Mouse (Mus musculus): ENCODE results near the gene Mrpl52. TPM values are rescaled to one million over a fixed set of nuclear protein-coding genes. Genes with fewer than 3 reads are reported as not detected.

Gene Mrpl52
- polyA plus RNA-seq, 1 experiment, result 136 TPM

DNA sequence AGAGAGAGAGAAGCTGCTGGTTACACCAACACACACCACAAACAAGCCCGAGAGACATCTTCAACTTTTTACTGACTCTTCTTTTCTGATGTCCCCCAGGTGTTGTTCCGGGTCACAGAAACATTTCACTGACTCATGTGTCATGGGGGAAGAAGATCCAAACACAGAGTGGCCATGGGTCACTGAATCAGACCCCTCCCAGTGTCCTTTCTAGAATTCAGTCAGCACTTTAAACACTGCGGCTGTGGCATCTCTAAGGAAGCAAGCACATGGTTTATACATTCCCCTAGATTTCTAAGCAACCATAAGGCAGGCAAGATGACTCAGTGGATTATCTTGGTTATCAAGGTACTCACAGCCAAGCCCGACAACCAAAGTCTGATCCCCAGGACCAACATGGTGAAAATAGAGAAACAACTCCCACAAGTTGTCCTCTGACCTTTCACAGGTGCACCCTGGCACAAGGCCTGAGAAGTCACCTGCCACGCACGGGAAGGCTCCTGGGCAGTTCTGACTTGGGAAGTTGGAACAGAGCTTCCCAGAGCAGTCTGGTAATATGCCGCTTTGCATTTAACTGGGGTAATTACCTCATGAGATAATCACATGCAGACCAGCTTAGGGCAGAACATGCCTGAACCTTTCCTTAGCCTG, 40.6 kb upstream of the Mrpl52 start:
- no peak for TF ChIP-seq POLR2A (IDR thresholded peaks at IDR 0.05; ENCODE audit: borderline replicate concordance, insufficient read depth, low read length)
- H3K4me3 ChIP-seq (replicated peaks; ENCODE audit: insufficient read depth, low read depth, low read length), result no peak overlapping the region
- H3K27ac ChIP-seq (ENCODE audit: insufficient read depth, low read length), result no peak overlapping the region
- WGBS, result 73% methylated on average over 7 of the region's 7 CpGs
- H3K4me1 ChIP-seq (ENCODE audit: control insufficient read depth, insufficient read depth, low read length), result no peaks in the 10 kb centered on the region
- H3K27me3 ChIP-seq (ENCODE audit: control insufficient read depth, insufficient read depth, low read length), result no peaks in the 10 kb centered on the region
- no peak for DNase-seq

DNA sequence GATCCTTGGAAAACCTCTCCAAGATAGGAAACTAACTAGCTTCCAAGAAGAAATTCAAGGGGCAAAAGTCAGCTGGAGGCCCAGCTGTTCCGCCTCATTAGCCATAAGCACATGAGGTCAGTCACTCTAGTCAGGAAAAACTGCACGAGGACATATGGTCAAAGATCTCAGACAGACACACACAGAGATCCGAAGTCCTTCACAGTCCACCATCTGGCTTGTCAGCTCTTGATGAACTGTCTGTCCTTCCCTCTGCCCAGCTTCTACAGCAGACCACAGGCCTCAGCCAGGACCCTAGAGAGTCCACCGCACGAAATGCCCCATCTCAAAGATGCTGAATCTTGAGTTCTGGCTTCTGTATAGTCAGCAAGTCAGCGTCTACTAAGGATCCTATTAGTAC, 39.2 kb upstream of the Mrpl52 start:
- Histone ChIP-seq H3K27me3 (ENCODE audit: control insufficient read depth, insufficient read depth, low read length) (no peaks in the 10 kb centered on the region), H3K4me3 (replicated peaks; ENCODE audit: insufficient read depth, low read depth, low read length) (no peak overlapping the region), H3K4me1 (ENCODE audit: control insufficient read depth, insufficient read depth, low read length) (no peaks in the 10 kb centered on the region), H3K27ac (ENCODE audit: insufficient read depth, low read length) (no peak overlapping the region)
- WGBS, result 43% methylated on average over 6 of the region's 6 CpGs
- no peak for DNase-seq
- TF ChIP-seq POLR2A (IDR thresholded peaks at IDR 0.05; ENCODE audit: borderline replicate concordance, insufficient read depth, low read length), result no peak
- TF ChIP-seq CTCF (IDR thresholded peaks at IDR 0.05; ENCODE audit: borderline replicate concordance, insufficient read depth, low read depth, low read length), result no peak

DNA sequence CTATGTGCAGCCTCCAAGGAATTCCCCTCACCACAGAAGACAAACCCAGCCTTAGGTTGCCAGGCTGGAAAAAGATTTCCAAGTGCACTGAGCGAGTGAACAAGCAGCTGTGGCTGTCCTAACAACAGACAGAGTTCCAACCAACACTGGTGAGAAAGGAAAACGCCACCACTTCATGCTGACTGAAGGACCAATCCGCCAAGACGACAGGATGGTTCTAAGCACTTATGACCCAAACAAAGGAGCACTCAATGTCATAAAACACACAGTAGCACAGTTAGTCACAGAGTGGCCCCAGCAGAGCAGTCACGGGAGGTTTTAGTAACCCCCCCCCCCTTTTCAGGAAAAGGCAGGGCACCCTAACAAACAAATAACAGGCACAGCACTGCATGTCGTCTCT, 35.9 kb upstream of the Mrpl52 start:
- no peak for DNase-seq
- H3K27me3 ChIP-seq (ENCODE audit: control insufficient read depth, insufficient read depth, low read length), result no peaks in the 10 kb centered on the region
- 49% methylated on average over 6 of the region's 6 CpGs for WGBS
- no peak for TF ChIP-seq CTCF (IDR thresholded peaks at IDR 0.05; ENCODE audit: borderline replicate concordance, insufficient read depth, low read depth, low read length)
- TF ChIP-seq POLR2A (IDR thresholded peaks at IDR 0.05; ENCODE audit: borderline replicate concordance, insufficient read depth, low read length), result no peak
- H3K4me3 ChIP-seq (replicated peaks; ENCODE audit: insufficient read depth, low read depth, low read length), result no peak overlapping the region
- H3K27ac ChIP-seq (ENCODE audit: insufficient read depth, low read length), result no peak overlapping the region
- H3K4me1 ChIP-seq (ENCODE audit: control insufficient read depth, insufficient read depth, low read length), result no peaks in the 10 kb centered on the region

DNA sequence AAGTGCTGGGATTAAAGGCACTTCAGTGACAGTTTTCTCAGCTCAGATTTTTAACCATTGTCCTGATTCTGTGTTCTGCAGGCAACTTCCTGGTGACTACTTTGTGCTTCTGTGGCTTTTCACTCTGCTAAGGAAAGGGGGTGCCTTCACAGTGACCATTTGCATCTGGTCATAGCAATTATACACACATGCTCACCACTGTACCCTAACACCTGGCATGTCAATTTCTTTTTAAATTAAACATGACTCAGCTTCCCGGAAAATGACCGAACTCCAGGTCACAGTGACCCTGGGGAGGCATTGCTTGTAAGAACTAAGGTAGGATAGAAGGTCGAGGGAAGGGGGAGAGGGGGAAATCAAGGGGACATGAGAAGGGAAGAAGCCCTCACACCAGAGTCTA, 32.9 kb upstream of the Mrpl52 start:
- Histone ChIP-seq H3K4me3 (replicated peaks; ENCODE audit: insufficient read depth, low read depth, low read length) (no peak overlapping the region), H3K27me3 (ENCODE audit: control insufficient read depth, insufficient read depth, low read length) (no peaks in the 10 kb centered on the region), H3K27ac (ENCODE audit: insufficient read depth, low read length) (no peak overlapping the region), H3K4me1 (ENCODE audit: control insufficient read depth, insufficient read depth, low read length) (no peaks in the 10 kb centered on the region)
- no peak for DNase-seq
- WGBS, result 83% methylated on average over 3 of the region's 3 CpGs
- TF ChIP-seq POLR2A (IDR thresholded peaks at IDR 0.05; ENCODE audit: borderline replicate concordance, insufficient read depth, low read length) (no peak), CTCF (IDR thresholded peaks at IDR 0.05; ENCODE audit: borderline replicate concordance, insufficient read depth, low read depth, low read length) (no peak)

DNA sequence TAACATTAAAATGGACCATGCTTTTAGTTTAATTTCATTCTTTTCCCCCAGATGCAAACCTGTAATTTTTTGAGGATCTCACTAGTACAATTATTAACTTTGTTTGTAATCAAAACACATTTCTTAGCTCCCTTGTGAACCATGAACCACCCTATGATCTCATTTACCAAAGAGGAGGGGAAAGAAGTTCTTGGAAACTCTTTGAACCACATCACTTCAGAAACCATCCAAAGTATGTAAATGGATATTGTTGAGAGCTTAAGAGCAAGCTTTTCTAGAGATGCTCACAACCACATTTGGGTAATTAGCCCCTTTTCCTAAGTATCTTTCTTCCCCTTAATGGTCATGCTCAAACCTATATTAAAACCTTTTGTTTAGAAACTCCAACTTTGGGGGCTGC, 32.4 kb upstream of the Mrpl52 start:
- no peak for DNase-seq
- Histone ChIP-seq H3K4me1 (ENCODE audit: control insufficient read depth, insufficient read depth, low read length) (no peaks in the 10 kb centered on the region), H3K27me3 (ENCODE audit: control insufficient read depth, insufficient read depth, low read length) (no peaks in the 10 kb centered on the region), H3K27ac (ENCODE audit: insufficient read depth, low read length) (no peak overlapping the region), H3K4me3 (replicated peaks; ENCODE audit: insufficient read depth, low read depth, low read length) (no peak overlapping the region)
- TF ChIP-seq POLR2A (IDR thresholded peaks at IDR 0.05; ENCODE audit: borderline replicate concordance, insufficient read depth, low read length) (no peak), CTCF (IDR thresholded peaks at IDR 0.05; ENCODE audit: borderline replicate concordance, insufficient read depth, low read depth, low read length) (no peak)

DNA sequence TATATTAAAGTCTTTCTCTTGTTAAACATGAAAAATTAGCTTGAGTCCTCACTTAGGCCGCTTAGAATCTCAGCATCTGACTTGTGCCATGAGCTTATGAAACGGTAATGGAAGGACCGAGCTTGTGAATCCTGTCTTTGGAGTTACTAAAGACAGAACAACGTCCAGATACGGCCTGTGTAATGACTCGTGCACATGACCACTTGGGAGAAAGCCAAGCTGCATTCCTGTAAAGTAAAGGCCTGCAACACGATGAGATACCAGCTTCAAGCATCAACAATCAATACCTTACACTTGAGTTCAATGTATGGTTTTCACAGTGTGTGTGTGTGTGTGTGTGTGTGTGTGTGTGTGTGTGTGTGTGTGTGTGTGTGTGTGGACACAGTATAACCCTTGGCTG, 30.0 kb upstream of the Mrpl52 start:
- Histone ChIP-seq H3K27ac (ENCODE audit: insufficient read depth, low read length) (no peak overlapping the region), H3K4me1 (ENCODE audit: control insufficient read depth, insufficient read depth, low read length) (no peaks in the 10 kb centered on the region), H3K4me3 (replicated peaks; ENCODE audit: insufficient read depth, low read depth, low read length) (no peak overlapping the region), H3K27me3 (ENCODE audit: control insufficient read depth, insufficient read depth, low read length) (no peaks in the 10 kb centered on the region)
- no peak for TF ChIP-seq POLR2A (IDR thresholded peaks at IDR 0.05; ENCODE audit: borderline replicate concordance, insufficient read depth, low read length)
- no peak for TF ChIP-seq CTCF (IDR thresholded peaks at IDR 0.05; ENCODE audit: borderline replicate concordance, insufficient read depth, low read depth, low read length)
- WGBS, result 65% methylated on average over 7 of the region's 7 CpGs
- DNase-seq, result no peak

DNA sequence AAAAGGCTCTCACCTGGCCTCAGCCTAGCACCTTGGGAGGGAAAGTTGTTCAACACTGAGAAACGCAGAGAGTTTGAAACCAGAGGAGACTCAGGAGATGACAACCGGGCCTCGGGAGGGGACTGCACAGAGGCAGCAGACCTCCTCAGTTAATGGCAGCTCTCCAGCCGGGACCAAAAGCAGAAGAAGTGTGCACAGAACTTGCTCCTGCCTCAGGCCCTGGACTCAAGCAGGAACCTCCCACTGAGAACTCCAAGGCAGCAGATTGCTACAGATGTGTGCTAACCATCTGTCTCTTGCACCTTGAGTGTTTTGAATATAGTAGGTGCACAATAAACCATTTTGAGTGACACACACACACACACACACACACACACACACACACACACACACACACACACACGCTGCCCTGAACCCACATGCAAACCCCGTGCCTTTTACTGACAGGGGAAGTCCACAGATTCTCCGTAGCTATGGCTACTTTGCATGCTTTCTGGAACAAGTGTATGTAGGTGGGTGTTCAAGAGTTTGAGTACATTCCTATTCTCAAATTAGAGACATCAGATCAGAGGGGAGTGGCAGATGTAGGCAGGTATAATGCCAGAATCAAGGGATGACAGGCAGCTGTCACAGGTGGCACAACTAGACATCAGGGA, 28.7 kb upstream of the Mrpl52 start:
- TF ChIP-seq POLR2A (IDR thresholded peaks at IDR 0.05; ENCODE audit: borderline replicate concordance, insufficient read depth, low read length) (no peak), CTCF (IDR thresholded peaks at IDR 0.05; ENCODE audit: borderline replicate concordance, insufficient read depth, low read depth, low read length) (no peak)
- no peak for DNase-seq
- H3K27me3 ChIP-seq (ENCODE audit: control insufficient read depth, insufficient read depth, low read length), result no peaks in the 10 kb centered on the region
- no peak overlapping the region for H3K4me3 ChIP-seq (replicated peaks; ENCODE audit: insufficient read depth, low read depth, low read length)
- H3K4me1 ChIP-seq (ENCODE audit: control insufficient read depth, insufficient read depth, low read length), result no peaks in the 10 kb centered on the region
- 77% methylated on average over 7 of the region's 7 CpGs for WGBS
- no peak overlapping the region for H3K27ac ChIP-seq (ENCODE audit: insufficient read depth, low read length)

DNA sequence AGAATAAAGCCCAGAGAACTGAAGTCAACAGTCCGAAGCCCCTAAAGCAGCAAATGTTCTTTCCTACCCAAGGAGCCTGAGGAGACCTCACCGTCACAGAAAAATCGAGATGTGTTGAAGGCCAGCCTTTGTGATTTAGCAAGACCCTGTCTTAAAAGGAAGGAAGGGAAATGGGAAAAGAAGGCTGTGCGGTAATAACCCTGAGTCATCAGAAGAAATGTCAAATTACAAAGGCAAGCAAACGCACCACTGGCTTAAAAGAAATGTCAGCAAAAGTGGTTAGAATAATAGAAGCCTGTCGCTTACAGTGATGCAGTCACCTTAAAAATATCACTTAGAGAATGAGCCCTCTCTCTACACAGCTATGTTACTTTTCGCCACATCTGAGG, 28.2 kb upstream of the Mrpl52 start:
- Histone ChIP-seq H3K27me3 (ENCODE audit: control insufficient read depth, insufficient read depth, low read length) (no peaks in the 10 kb centered on the region), H3K27ac (ENCODE audit: insufficient read depth, low read length) (no peak overlapping the region), H3K4me1 (ENCODE audit: control insufficient read depth, insufficient read depth, low read length) (no peaks in the 10 kb centered on the region), H3K4me3 (replicated peaks; ENCODE audit: insufficient read depth, low read depth, low read length) (no peak overlapping the region)
- no peak for DNase-seq
- no peak for TF ChIP-seq POLR2A (IDR thresholded peaks at IDR 0.05; ENCODE audit: borderline replicate concordance, insufficient read depth, low read length)
- no peak for TF ChIP-seq CTCF (IDR thresholded peaks at IDR 0.05; ENCODE audit: borderline replicate concordance, insufficient read depth, low read depth, low read length)
- 82% methylated on average over 7 of the region's 7 CpGs for WGBS
